Mouse (Mus musculus): ENCODE measurements around the gene Tmem94. TPM values are rescaled to one million over a fixed set of nuclear protein-coding genes. Genes with fewer than 3 reads are reported as not detected.
A peak's percentile ranks its signal among the peaks of the same experiment; 100 is the strongest.
"Not testable (repeated sequence)": the region's sequence is repeated elsewhere in the genome, so short reads cannot be mapped to it uniquely, and the experiment has no call there.

The Tmem94 gene
- total RNA-seq (2021): 10 to 100 TPM; 54.9 to 69.9 TPM

GRCm38 (mm10) chr11:115765103-115765606 lies at the start of gene Tmem94:
TSS of gene Tmem94 (plus strand) at chr11:115765433.
- peak; percentile 96 to 99 for DNase-seq (ENCODE audit: low spot score in 2 of 2)
- intact Hi-C loops (cut with DNase I): loop anchor here (5.0 kb wide), 2 partner anchors 43 to 47 kb away; partner anchors contain the start of genes Caskin2 and Tsen54

- intact Hi-C loops (cut with DNase I): no loop called here
- no peak for DNase-seq (ENCODE audit: low spot score in 2 of 2)
Observed at GRCm38 (mm10) chr11:115716410-115717338, 48.6 kb upstream of the Tmem94 start.

GRCm38 (mm10) chr11:115717660-115718390 lies 47.4 kb upstream of the Tmem94 start:
- intact Hi-C loops (cut with DNase I): no loop called here
- no peak for DNase-seq (ENCODE audit: low spot score in 2 of 2)

GRCm38 (mm10) chr11:115722638-115723037 lies 42.6 kb upstream of the Tmem94 start:
- intact Hi-C loops (cut with DNase I): loop anchor here (1.0 to 5.0 kb wide), 3 partner anchors 45 to 92 kb away; partner anchors contain the start of genes Tmem94 and Tsen54
- DNase-seq (ENCODE audit: low spot score in 2 of 2): peak; percentile 75 to 78

DNA sequence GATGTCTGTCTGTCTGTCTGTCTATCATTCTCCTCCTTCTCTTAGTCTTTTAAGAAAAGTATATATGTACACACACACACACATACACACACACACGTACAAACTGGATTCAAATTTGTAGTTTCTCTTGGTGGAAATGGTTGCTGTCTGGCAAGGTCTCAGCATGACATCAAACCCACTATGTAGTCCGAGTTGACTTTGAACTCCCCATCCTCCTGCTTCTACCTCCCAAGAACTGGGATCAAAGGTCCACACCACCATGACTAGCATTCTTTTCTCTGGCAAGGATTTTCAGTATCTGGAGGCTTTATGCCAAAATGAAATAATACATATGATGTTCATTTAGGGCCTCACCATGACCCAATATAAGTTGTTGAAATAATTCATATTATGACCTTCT lies 42.0 kb upstream of the Tmem94 start:
- DNase-seq (ENCODE audit: low spot score in 2 of 2): no peak
- intact Hi-C loops (cut with DNase I): loop anchor here (2.0 to 5.0 kb wide), 2 partner anchors 44 to 56 kb away; partner anchors contain the start of gene Tmem94

- intact Hi-C loops (cut with DNase I): loop anchor here (10.0 kb wide), 2 partner anchors 181 to 261 kb away; partner anchors contain the start of gene Smim6
- no peak for DNase-seq (ENCODE audit: low spot score in 2 of 2)
Observed at GRCm38 (mm10) chr11:115734041-115734686, 31.1 kb upstream of the Tmem94 start.

- DNase-seq (ENCODE audit: low spot score in 2 of 2): no peak
- intact Hi-C loops (cut with DNase I): loop anchor here (10.0 kb wide), 2 partner anchors 177 to 257 kb away; partner anchors contain the start of gene Smim6
Observed at GRCm38 (mm10) chr11:115737608-115738208, 27.5 kb upstream of the Tmem94 start.

GRCm38 (mm10) chr11:115738275-115738885 lies 26.9 kb upstream of the Tmem94 start:
- intact Hi-C loops (cut with DNase I): loop anchor here (10.0 kb wide), 2 partner anchors 176 to 256 kb away; partner anchors contain the start of gene Smim6
- DNase-seq (ENCODE audit: low spot score in 2 of 2): no peak

DNA sequence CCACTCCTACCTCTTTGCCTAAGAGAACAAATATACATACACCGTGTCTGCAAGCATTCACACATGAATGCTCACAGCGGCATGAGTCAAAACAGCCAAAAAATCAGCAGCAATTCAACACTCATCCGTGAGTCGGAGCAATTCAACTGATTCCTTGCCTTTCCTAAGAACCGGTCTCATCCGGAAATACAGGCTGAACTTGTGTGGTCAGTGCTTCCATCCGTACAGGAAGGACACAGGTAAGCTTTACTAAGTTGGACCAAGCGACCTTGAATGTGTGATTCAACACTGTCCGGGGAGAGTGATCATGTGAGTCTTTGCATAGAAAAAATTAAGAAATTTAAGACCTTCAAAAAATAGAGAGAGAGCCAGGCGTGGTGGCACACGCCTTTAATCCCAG lies 24.2 kb upstream of the Tmem94 start:
- intact Hi-C loops (cut with DNase I): no loop called here

GRCm38 (mm10) chr11:115742926-115743325 lies 22.3 kb upstream of the Tmem94 start:
- intact Hi-C loops (cut with DNase I): no loop called here

More for the DNA sequence above, 24.2 kb upstream of the Tmem94 start:
- no peak for DNase-seq (ENCODE audit: low spot score in 2 of 2)

GRCm38 (mm10) chr11:115744385-115744784 lies 20.8 kb upstream of the Tmem94 start:
- no peak for DNase-seq (ENCODE audit: low spot score in 2 of 2)
- intact Hi-C loops (cut with DNase I): no loop called here

More at GRCm38 (mm10) chr11:115742926-115743325, 22.3 kb upstream of the Tmem94 start:
- no peak for DNase-seq (ENCODE audit: low spot score in 2 of 2)

DNA sequence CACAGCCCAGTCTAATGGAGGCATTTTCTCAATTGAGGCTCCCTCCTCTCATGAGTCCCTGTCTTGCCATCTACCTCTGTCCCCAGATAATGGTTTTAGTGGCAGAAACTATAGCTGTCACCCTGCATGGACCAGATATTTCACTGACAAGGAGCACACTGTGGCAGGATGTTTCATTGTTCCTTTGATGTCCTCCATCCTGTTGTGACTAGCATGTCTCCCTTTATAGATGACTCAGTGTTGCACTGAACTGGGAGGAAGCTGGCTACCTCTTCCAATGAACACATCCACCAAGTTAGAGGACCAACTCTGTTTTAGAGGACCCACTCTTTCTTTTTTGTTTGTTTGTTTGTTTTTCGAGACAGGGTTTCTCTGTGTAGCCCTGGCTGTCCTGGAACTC lies 19.1 kb upstream of the Tmem94 start:
- DNase-seq (ENCODE audit: low spot score in 2 of 2): no peak

DNA sequence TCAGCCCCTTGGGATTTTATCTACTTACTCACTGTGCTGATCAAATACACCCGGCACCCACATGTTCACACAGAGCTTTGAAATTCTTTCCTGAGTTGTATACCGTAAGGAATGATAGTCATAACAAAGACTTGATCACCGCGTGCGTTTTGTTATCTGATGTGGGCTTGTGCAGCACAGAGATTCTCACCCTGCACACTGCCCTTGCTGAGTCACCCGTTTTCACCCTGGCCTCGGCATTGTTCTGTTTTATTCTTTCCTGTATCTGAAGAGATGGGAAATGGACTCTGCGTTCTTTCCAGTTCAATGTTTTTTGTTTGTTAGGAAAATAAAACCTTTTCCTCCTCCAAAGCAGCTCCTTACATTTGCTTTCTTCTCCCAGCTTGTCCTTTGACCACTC lies 18.5 kb upstream of the Tmem94 start:
- intact Hi-C loops (cut with DNase I): no loop called here
- no peak for DNase-seq (ENCODE audit: low spot score in 2 of 2)

More for the DNA sequence above, 19.1 kb upstream of the Tmem94 start:
- intact Hi-C loops (cut with DNase I): no loop called here

- intact Hi-C loops (cut with DNase I): no loop called here
- DNase-seq (ENCODE audit: low spot score in 2 of 2): no peak
Observed at GRCm38 (mm10) chr11:115747351-115747750, 17.9 kb upstream of the Tmem94 start.

DNA sequence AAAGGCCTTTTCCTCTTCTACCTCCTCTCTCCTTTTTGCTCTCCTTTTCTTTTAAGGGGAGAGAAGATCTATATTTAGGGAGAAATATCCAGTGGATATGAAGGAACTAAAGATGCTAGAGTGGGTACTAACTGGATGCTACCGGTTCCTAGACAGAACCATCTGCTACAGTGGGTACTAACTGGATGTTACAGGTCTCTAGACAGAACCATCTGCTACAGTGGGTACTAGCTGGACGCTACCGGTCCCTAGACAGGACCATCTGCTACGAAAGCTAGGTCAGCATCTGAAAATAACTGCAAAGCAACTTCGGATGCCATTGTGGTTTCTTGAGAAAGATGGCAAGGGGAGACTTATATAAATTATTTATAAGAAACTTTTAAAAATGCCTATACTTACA lies 15.4 kb upstream of the Tmem94 start:
- intact Hi-C loops (cut with DNase I): no loop called here
- no peak for DNase-seq (ENCODE audit: low spot score in 2 of 2)

DNA sequence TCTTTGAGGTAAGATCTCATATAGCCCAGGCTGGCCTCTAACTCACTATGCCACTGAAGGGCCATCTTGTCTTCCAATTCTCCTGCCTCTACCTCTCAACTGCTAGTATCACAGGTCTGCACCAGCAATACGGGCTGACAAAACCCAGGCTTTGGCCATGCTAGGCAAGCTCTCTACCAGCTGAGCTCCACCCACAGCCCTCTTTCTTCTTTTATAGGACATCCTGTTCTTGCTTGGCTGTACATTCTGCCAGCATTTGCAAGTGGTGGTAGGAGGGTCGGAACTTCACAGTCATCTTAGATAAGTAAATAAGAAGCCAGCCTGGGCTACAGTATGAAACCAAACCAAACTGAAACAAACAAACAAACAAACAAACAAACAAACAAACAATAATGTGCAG lies 13.5 kb upstream of the Tmem94 start:
- intact Hi-C loops (cut with DNase I): no loop called here
- DNase-seq (ENCODE audit: low spot score in 2 of 2): no peak

- intact Hi-C loops (cut with DNase I): no loop called here
- no peak for DNase-seq (ENCODE audit: low spot score in 2 of 2)
Observed at GRCm38 (mm10) chr11:115752653-115753052, 12.6 kb upstream of the Tmem94 start.

DNA sequence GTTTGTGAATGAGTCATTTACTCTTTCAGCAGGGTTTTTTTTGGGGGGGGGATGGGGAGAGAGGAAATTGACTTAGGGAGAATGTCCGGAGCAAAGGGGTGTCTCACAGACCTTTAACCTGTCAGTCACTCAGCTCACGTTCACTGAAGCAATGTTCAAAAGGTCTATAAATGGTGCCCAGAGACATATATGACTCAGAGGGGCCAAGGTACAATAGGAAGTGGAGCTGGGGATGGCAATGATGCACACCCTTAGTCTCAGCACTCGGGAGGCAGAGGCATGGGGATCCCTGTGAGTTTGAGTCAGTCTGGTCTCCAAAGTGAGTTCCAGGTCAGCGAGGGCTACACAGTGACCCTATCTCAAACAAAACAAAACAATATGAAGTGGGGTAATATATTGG lies 11.7 kb upstream of the Tmem94 start:
- intact Hi-C loops (cut with DNase I): no loop called here

GRCm38 (mm10) chr11:115762176-115762575 lies 3.1 kb upstream of the Tmem94 start:
- DNase-seq (ENCODE audit: low spot score in 2 of 2); intact Hi-C loops (cut with DNase I): not testable (repeated sequence)

More for the DNA sequence above, 11.7 kb upstream of the Tmem94 start:
- DNase-seq (ENCODE audit: low spot score in 2 of 2): no peak

Data from left cerebral cortex, postnatal 36 days (tissue).